Mouse (Mus musculus) v-Abl transformed pro-B cells (cell line): ENCODE data around the gene Mier3.

Experiments
- in situ Hi-C, 2 experiments: fragments of 400-800 bp; cut with MboI; formaldehyde crosslinking; loops; one replicate each; pipeline ENCODE4 v1.15.1; 2025; ENCODE audit not compliant: unreplicated experiment in 2 of 2

The Mier3 gene

DNA sequence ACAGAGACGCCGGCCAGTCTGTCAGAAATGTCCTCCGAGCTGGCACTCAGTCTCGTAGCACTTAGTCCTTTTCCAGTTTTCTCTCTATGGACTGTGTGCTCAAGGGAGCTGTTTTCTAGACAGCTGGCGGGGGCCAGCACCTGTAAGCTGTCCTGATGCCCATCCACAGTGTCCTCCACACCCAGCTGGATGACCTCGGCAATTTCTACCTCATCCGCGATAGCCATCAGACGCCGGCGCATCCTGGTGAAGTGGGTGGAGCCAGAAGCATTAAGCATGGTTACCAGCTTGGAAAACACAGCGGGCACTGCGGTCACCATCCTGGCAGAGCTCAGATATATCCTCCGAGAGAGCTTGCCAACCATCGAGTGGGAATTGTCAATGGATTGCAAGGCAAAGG lies 75.2 kb downstream of the Mier3 start:
- in situ Hi-C loops, result loop anchor here (10.0 to 25.0 kb wide), 3 partner anchors 931 to 1281 kb away; partner anchors contain the start of genes Cdc20b (in 2 of the 2) and Gpx8 (in 2 of the 2)

GRCm38 (mm10) chr13:111756986-111757385 lies 76.2 kb downstream of the Mier3 start:
- in situ Hi-C loops, result loop anchor here (10.0 to 25.0 kb wide), 3 partner anchors 930 to 1280 kb away; partner anchors contain the start of genes Cdc20b (in 2 of the 2) and Gpx8 (in 2 of the 2)

GRCm38 (mm10) chr13:111762526-111762925 lies 81.7 kb downstream of the Mier3 start:
- in situ Hi-C loops, result loop anchor here (25.0 kb wide), 2 partner anchors 925 to 1275 kb away; partner anchors contain the start of genes Cdc20b (in 2 of the 2) and Gpx8 (in 2 of the 2)
